Mouse (Mus musculus) kidney, embryonic 15.5 days (tissue): Measurements from ENCODE around the gene Rab11fip5. TPM values are rescaled to one million over a fixed set of nuclear protein-coding genes. Genes with fewer than 3 reads are reported as not detected.

Experiments used
- ATAC-seq: fragments of 200-750 bp; cut with Nextera tagmentation; replicated peaks from 2 replicates; pipeline ENCODE4 v1.8.0; 2017; ENCODE audit warnings: moderate TSS enrichment; ENCODE audit not compliant: low FRiP score
- H3K27ac ChIP-seq: fragments of 300-500 bp; sonication (generic); 2 replicates; pipeline ENCODE4 v1.5.1; 2015; ENCODE audit warnings: mild to moderate bottlenecking, inconsistent platforms
- H3K27me3 ChIP-seq: fragments of 300-500 bp; sonication (generic); 2 replicates; pipeline ENCODE4 v1.6.1; 2015; ENCODE audit warnings: inconsistent platforms
- H3K36me3 ChIP-seq: fragments of 300-500 bp; sonication (generic); 2 replicates; pipeline ENCODE4 v1.6.1; 2015; ENCODE audit warnings: inconsistent platforms
- H3K4me1 ChIP-seq: fragments of 300-500 bp; sonication (generic); 2 replicates; pipeline ENCODE4 v1.6.1; 2015; ENCODE audit warnings: inconsistent platforms
- H3K4me2 ChIP-seq: fragments of 300-500 bp; sonication (generic); 2 replicates; pipeline ENCODE4 v1.6.1; 2015; ENCODE audit warnings: moderate library complexity, mild to moderate bottlenecking, inconsistent platforms
- H3K4me3 ChIP-seq: fragments of 300-500 bp; sonication (generic); replicated peaks from 2 replicates; pipeline ENCODE4 v1.5.1; 2015; ENCODE audit warnings: mild to moderate bottlenecking, inconsistent platforms
- H3K9ac ChIP-seq: fragments of 300-500 bp; sonication (generic); 2 replicates; pipeline ENCODE4 v1.6.1; 2015; ENCODE audit warnings: mild to moderate bottlenecking, inconsistent platforms
- H3K9me3 ChIP-seq: fragments of 300-500 bp; sonication (generic); replicated peaks from 2 replicates; pipeline ENCODE4 v1.6.1; 2016; ENCODE audit warnings: inconsistent platforms
- WGBS: fragments of 180-500 bp; shearing (Covaris S2); methylation state at CpG from one replicate; pipeline ENCODE4 v1.1.7; 2015; ENCODE audit warnings: mixed read lengths; 5-methylcytosine and 5-hydroxymethylcytosine counted together
- microRNA-seq: library from miRNA; unstranded; fragments of <30 nt; microRNA quantifications from one replicate; pipeline ENCODE4, GENCODE M21; 2016
- polyA plus RNA-seq: library from polyadenylated mRNA; unstranded; fragments of >200 nt; fragmentation: Nextera tagmentation; extraction: Ambion mirVana; gene quantifications from 2 replicates; pipeline ENCODE4 v1.2.1, GENCODE M21; 2015

Gene Rab11fip5
- polyA plus RNA-seq, 1 experiment from 2014 or later = 13.8 TPM

- 66% methylated on average over 7 of the region's 7 CpGs for WGBS
- Histone ChIP-seq H3K27ac (no peak overlapping the region), H3K9me3 (no peaks in the 10 kb centered on the region; the same call in 1 of the 2 replicates)
Measured at GRCm38 (mm10) chr6:85295384-85296167, 78.9 kb downstream of the Rab11fip5 start.

GRCm38 (mm10) chr6:85294004-85294379 is 80.4 kb downstream of the Rab11fip5 start:
- Histone ChIP-seq H3K27me3 (no peaks in the 10 kb centered on the region), H3K4me2 (no peak overlapping the region), H3K4me1 (peaks cover 17% of the 10 kb centered on the region), H3K9ac (no peak overlapping the region), H3K36me3 (no peaks in the 10 kb centered on the region), H3K9me3 (no peaks in the 10 kb centered on the region; the same call in 1 of the 2 replicates), H3K27ac (no peak overlapping the region), H3K4me3 (no peak overlapping the region)
- 63% methylated on average over 5 of the region's 5 CpGs for WGBS
- no peak for ATAC-seq

More at GRCm38 (mm10) chr6:85295384-85296167, 78.9 kb downstream of the Rab11fip5 start:
- Histone ChIP-seq H3K36me3 (no peaks in the 10 kb centered on the region), H3K27me3 (no peaks in the 10 kb centered on the region), H3K9ac (no peak overlapping the region), H3K4me3 (no peak overlapping the region), H3K4me2 (no peak overlapping the region), H3K4me1 (peaks cover 17% of the 10 kb centered on the region)
- peak; percentile 46 for ATAC-seq

- H3K4me1 ChIP-seq = peaks cover 17% of the 10 kb centered on the region
- no peak for ATAC-seq
- 42% methylated on average over 10 of the region's 10 CpGs for WGBS
Measured at GRCm38 (mm10) chr6:85293255-85294003, 81.0 kb downstream of the Rab11fip5 start.

GRCm38 (mm10) chr6:85290869-85291824 is 83.3 kb downstream of the Rab11fip5 start:
- no peak for ATAC-seq
- H3K9me3 ChIP-seq = no peaks in the 10 kb centered on the region; the same call in 1 of the 2 replicates
- H3K4me3 ChIP-seq = no peak overlapping the region
- no peaks in the 10 kb centered on the region for H3K27me3 ChIP-seq
- no peak overlapping the region for H3K27ac ChIP-seq
- no peak overlapping the region for H3K9ac ChIP-seq
- H3K4me2 ChIP-seq = no peak overlapping the region
- H3K4me1 ChIP-seq = peaks cover 17% of the 10 kb centered on the region
- H3K36me3 ChIP-seq = no peaks in the 10 kb centered on the region
- WGBS = 89% methylated on average over 16 of the region's 16 CpGs

More at GRCm38 (mm10) chr6:85293255-85294003, 81.0 kb downstream of the Rab11fip5 start:
- no peaks in the 10 kb centered on the region for H3K36me3 ChIP-seq
- no peak overlapping the region for H3K4me3 ChIP-seq
- H3K27me3 ChIP-seq = no peaks in the 10 kb centered on the region
- no peak overlapping the region for H3K27ac ChIP-seq
- H3K9ac ChIP-seq = no peak overlapping the region
- H3K4me2 ChIP-seq = no peak overlapping the region
- no peaks in the 10 kb centered on the region; the same call in 1 of the 2 replicates for H3K9me3 ChIP-seq

GRCm38 (mm10) chr6:85288193-85288857 is 86.1 kb downstream of the Rab11fip5 start:
- no peak overlapping the region for H3K4me2 ChIP-seq
- no peak overlapping the region for H3K27ac ChIP-seq
- peaks cover under 1% of the 10 kb centered on the region; the same call in 1 of the 2 replicates for H3K4me1 ChIP-seq
- no peaks in the 10 kb centered on the region for H3K36me3 ChIP-seq
- 68% methylated on average over 4 of the region's 4 CpGs for WGBS
- no peaks in the 10 kb centered on the region for H3K27me3 ChIP-seq
- no peaks in the 10 kb centered on the region; the same call in 1 of the 2 replicates for H3K9me3 ChIP-seq
- H3K9ac ChIP-seq = no peak overlapping the region
- no peak overlapping the region for H3K4me3 ChIP-seq
- no peak for ATAC-seq

GRCm38 (mm10) chr6:85286283-85287047 is 88.0 kb downstream of the Rab11fip5 start:
- no peaks in the 10 kb centered on the region for H3K27me3 ChIP-seq
- H3K9me3 ChIP-seq = no peaks in the 10 kb centered on the region; the same call in 1 of the 2 replicates
- 84% methylated on average over 13 of the region's 13 CpGs for whole genome bisulfite sequencing
- H3K36me3 ChIP-seq = no peaks in the 10 kb centered on the region
- no peak overlapping the region for H3K27ac ChIP-seq
- no peak overlapping the region for H3K9ac ChIP-seq
- H3K4me1 ChIP-seq = no peaks in the 10 kb centered on the region
- H3K4me3 ChIP-seq = no peak overlapping the region
- no peak overlapping the region for H3K4me2 ChIP-seq
- no peak for ATAC-seq

Small RNAs within 50 kb of the gene (microRNA-seq; reads per million reads assigned to microRNA genes)
- not detected for gene Mir705

Other genes starting within 250 kb of the Rab11fip5 start
- gene Spr, start 236.9 kb downstream of the Rab11fip5 start, polyA plus RNA-seq = 64.0 and 66.6 TPM in 2 replicates
- gene Emx1, start 187.2 kb downstream of the Rab11fip5 start, polyA plus RNA-seq = 12.1 and 12.9 TPM in 2 replicates
- 12.4 and 12.9 TPM in 2 replicates for gene Sfxn5, start 41.2 kb downstream of the Rab11fip5 start, polyA plus RNA-seq
- not detected in 2 replicates for gene Noto, start 49.3 kb upstream of the Rab11fip5 start, polyA plus RNA-seq
- 69.3 and 75.1 TPM in 2 replicates for gene Smyd5, start 57.4 kb upstream of the Rab11fip5 start, polyA plus RNA-seq
- 543 and 552 TPM in 2 replicates for gene Cct7, start 76.9 kb upstream of the Rab11fip5 start, polyA plus RNA-seq
- 37.2 and 38.3 TPM in 2 replicates for gene Pradc1, start 77.3 kb upstream of the Rab11fip5 start, polyA plus RNA-seq
- gene Fbxo41, start 128.4 kb upstream of the Rab11fip5 start, polyA plus RNA-seq = 0.08 and 0.18 TPM in 2 replicates
- not detected in 2 replicates for gene Egr4, start 139.0 kb upstream of the Rab11fip5 start, polyA plus RNA-seq
- gene Alms1, start 212.9 kb upstream of the Rab11fip5 start, polyA plus RNA-seq = 5.3 and 6.1 TPM in 2 replicates